Mouse (Mus musculus): Measurements from ENCODE around the gene Pja2.
"Not testable (repeated sequence)": the region's sequence is repeated elsewhere in the genome, so short reads cannot be mapped to it uniquely, and the experiment has no call there.

Pja2 gene

DNA sequence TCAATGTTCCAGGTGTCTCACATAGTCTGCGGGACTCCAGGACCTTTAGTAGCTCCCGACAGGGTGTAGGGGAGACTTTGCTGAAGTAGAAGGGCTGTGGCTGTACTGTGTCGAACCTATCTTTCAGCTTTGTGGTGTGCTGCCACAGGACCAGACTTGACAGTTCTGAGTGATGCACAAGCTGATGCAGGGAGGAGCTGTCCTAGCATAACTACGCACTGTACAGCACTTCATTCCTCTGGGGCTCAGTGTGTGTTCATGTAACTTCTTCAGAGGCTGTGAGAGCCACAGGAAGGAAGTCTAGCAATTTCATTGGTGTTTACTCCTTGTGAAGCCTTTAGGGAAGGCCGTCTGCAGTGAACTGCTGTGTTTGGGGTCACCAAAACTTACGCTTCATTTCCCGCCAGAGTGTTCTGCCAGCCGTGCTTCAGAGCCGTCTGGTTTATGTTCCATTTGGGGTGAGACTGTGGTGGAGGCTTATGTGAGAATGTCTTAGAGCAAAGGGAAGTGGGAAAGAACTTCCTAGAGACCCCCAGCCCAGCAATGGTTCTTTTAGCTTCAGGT lies 54.0 kb downstream of the Pja2 start:
- no peak for DNase-seq

GRCm38 (mm10) chr17:64276666-64277065 lies 55.0 kb downstream of the Pja2 start:
- DNase-seq = no peak

DNA sequence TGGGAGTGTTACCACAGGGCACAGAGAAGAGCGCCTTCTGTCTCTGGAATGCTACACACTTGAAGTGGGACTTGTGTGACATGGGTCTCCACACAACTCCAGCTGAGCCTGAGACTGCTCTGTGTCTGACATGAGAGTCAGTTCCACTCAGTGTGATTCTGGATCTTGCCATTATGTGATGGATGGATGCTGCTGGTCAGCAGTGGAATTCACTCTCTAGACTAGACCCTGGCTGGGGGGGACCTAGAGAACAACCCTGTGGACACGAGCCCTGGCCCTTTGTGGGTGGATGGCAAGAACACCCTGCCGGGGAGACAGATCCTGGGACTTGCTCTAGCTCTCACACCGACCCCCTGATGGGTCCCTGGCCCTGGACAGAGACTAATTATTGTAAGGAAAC lies 56.5 kb downstream of the Pja2 start:
- no peak for DNase-seq

DNA sequence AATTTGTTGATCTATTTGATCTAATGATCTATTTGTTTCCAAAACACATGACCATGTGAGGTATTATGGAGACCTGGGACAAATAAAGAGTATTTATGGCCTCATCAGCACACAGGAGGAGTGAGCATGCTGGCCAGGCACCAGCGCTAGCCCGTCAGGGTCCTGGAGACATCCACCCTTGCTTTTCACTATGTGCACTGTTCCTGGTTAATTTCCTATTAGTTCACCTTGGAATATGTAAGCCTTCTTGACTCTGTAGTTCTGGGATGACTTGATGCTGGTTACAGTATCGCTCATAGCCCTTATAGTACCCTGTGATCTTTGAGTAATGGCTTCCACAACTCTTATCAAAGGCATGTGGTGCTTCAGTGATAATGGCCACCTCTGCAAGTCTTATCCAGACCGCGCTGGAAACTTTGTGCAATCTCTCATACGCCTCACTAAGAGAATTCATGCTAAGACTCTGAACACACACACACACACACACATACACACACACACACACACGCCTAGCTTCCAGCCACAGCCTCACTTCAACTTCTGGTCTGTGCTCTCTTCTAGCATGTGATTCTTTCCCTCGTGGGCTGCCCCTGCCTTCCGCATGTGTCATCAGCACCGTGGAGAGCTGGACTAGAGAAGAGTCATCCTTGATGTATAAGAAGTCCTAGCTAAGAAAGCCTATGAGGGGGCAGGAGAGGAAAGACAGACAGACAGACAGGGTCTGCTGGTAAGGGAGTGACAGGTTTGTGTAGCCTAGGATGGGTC lies 57.2 kb downstream of the Pja2 start:
- DNase-seq = no peak

- DNase-seq = no peak
These were observed 71.1 kb downstream of the Pja2 start for GRCm38 (mm10) chr17:64260571-64260970.

DNA sequence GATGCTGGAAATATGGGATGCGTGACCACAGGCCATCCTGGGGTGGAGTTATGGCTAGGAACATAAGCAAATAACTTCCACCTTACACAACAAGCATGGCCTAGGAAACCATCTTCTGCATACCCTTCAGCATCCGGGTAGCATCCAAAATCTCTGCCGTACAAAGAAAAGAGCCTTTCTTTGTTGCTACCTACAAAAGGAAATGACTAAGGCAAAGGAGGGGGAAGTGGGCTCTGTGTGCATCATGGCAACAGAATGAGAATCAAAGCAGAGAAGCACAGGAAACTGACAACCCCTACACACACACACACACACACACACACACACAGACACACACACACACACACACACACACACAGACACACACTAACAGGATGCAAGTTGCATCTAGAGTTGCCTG lies 83.5 kb downstream of the Pja2 start:
- no peak for DNase-seq

GRCm38 (mm10) chr17:64242898-64243297 lies 88.8 kb downstream of the Pja2 start:
- no peak for DNase-seq

GRCm38 (mm10) chr17:64242310-64242859 lies 89.3 kb downstream of the Pja2 start:
- no peak for DNase-seq

DNA sequence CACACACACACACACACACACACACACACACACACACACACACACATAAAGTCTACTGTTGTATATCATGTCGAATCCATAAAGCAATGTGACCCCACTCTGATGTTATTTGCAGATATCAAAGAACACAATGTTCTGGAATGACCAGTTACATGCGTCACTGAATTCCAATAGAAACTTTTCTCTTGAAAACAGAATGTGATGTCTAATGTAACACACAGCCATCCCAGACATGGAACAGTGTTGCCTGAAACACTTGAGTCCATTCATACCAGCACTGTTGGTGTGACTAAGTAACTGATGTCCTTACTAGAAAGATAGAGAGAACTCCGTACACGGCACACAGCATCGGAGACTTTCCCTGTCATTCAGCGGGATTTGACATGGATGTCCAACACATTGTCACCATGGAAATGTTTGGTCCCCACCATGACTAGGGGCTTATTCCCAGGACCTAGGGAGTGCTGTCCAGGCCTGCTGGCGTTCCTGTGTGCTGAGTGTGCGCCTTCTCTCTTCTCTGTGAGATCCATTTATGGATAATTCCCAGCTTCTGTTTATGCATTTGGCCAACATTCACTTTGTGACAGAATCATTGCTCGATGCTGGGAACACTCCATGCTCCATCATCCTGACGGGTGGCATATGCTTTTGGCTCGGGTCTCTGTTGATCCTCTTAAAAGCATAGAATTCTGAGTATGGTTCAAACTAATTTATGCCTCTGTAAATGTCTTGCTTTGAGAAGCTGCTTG lies 90.0 kb downstream of the Pja2 start:
- peak; percentile 4 for DNase-seq

DNA sequence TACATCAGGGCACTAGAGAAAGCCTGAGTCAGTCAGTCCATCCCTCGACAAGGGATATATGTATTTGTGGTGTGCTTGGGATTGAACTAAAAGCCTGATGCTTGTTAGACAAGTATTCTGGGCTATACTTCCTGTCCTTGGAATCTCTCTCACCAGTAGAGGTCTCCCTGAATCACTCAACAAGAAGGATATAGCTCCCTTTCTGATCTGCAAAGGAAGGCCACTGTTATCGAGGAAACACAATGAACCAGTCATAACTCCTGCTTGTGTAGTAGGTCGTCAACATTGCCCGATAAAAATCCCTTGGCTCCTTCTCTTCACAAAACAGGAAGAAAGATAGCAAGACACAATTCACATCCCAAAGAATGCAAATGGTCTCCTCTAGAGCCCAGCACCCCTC lies 99.6 kb downstream of the Pja2 start:
- DNase-seq = no peak

GRCm38 (mm10) chr17:64231637-64232036 lies 100.1 kb downstream of the Pja2 start:
- not testable (repeated sequence) for DNase-seq

GRCm38 (mm10) chr17:64231172-64231571 lies 100.5 kb downstream of the Pja2 start:
- no peak for DNase-seq

Data from lung, postnatal 14 days (tissue).